28 mouse cellular contexts compared by ENCODE assay signal in genomic region chr2:53088744-53089143, GRCm38 (mm10).
A peak's percentile ranks its signal among the peaks of the same experiment; 100 is the strongest.
DNase-seq lines count a peak whose midpoint lies in the region; ATAC-seq and TF ChIP-seq lines count a peak whose summit lies in the region.
"Had no signal": no experiment of that assay in that cellular context is flagged by ENCODE, and none has a peak within 500 bp of the region (broad histone marks: within the 10 kb centered on the region; RNA-seq: fewer than 3 reads in every experiment).

No protein-coding gene starts in this region.

- peak; percentile 53 to 64 for ATAC-seq in hematopoietic stem cell, adult 5-6 weeks (replicated peaks in 1 of 2; ENCODE audit: insufficient read depth in 1 of 2, low FRiP score in 2 of 2, low TSS enrichment in 1 of 2, low read depth in 1 of 2, poor library complexity in 2 of 2, severe bottlenecking in 2 of 2)
- ATAC-seq: forebrain, embryonic 14.5 days; hindbrain, embryonic 16.5 days; intestine, postnatal 0 days; midbrain, embryonic 13.5 days; Patski had no signal

- no peak for TF ChIP-seq CTCF in gastrocnemius, adult 2 months (IDR thresholded peaks at IDR 0.05)

- H3K27ac ChIP-seq in gastrocnemius, adult 2 months: no peak overlapping the region
- H3K27ac ChIP-seq: heart, adult 2 months; heart, embryonic 13.5 days; left cerebral cortex, adult 2 months; limb, embryonic 12.5 days; liver, embryonic 15.5 days; lung, embryonic 15.5 days; midbrain, embryonic 13.5 days; stomach, embryonic 15.5 days had no signal

- intact Hi-C loops in gastrocnemius, postnatal 14 days (cut with DNase I; ENCODE audit: low total_unique reads): loop anchor here (5.0 kb wide), 1 partner anchor 331 kb away; no protein-coding TSS in a partner anchor
- intact Hi-C loops in gastrocnemius, adult 2 months (cut with DNase I): no loop called here

- peak; percentile 40 for DNase-seq in thymus, postnatal 0 days (ENCODE audit: low spot score)
- no peak for DNase-seq in thymus, postnatal 4 days
- DNase-seq in CD8-positive naive resting alpha-beta T cell, adult 2 months (ENCODE audit: low read depth in 2 of 2, low spot score in 2 of 2): peak; percentile 4 to 5
- DNase-seq in naive thymus-derived CD4-positive, alpha-beta T cell, adult 2 months (ENCODE audit: low read depth): peak; percentile 42
- DNase-seq in gastrocnemius, postnatal 14 days: no peak
- DNase-seq in cerebellum, adult 9-10 months: no peak
- DNase-seq in gastrocnemius, adult 2 months: no peak
- DNase-seq: adrenal gland, postnatal 25 days; cerebellum, adult 11-12 months; cerebellum, postnatal 10 days; gastrocnemius, postnatal 36 days; heart, adult 2 months; heart, postnatal 10 days; kidney, postnatal 25 days; right cerebral cortex, postnatal 14 days had no signal

- H3K4me3 ChIP-seq in gastrocnemius, adult 2 months: no peak overlapping the region
- H3K4me3 ChIP-seq: heart, adult 2 months; heart, embryonic 13.5 days; left cerebral cortex, adult 2 months; limb, embryonic 12.5 days; liver, embryonic 15.5 days; lung, embryonic 15.5 days; megakaryocyte, embryonic 14.5 days; midbrain, embryonic 13.5 days; stomach, embryonic 15.5 days had no signal

Comparison
In these comparisons a context has a peak if more than half of its experiments do, and no peak if none do; other contexts are left out.
1. DNase-seq: peak in thymus, postnatal 0 days (single experiment), CD8-positive naive resting alpha-beta T cell, adult 2 months (2 of 2) and naive thymus-derived CD4-positive, alpha-beta T cell, adult 2 months (single experiment); none in thymus, postnatal 4 days (single experiment), gastrocnemius, postnatal 14 days (single experiment), cerebellum, adult 9-10 months (single experiment) and gastrocnemius, adult 2 months (single experiment).